Mouse (Mus musculus): ENCODE measurements at regions not wholly inside any gene's neighbourhood (a gene's known extent, or its start where the extent isn't known, plus 50 kb on each side); places are given as distances from the start of the nearest gene placed in this dataset.

DNA sequence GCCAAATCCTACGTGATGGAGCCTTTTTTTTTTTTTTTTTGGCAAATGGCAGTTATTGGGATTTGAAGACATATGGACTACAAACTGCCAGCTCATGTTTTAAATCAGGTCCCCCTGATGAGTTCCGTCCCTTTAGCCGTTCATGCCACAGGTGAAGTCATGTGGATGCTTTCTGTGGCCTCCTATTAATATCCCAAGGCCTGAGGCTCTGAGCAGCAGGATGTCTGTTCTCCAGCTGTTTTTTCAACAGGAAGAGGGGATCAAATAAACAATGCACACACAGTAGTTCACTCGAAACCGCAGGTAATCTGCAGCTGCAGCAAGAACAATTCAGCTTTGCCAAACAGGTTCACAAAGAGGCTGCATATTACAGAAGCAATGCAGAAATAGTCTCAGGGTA lies 112.1 kb downstream of the Dusp6 start:
- Histone ChIP-seq H3K4me2 (no peak overlapping the region), H3K4me1 (peaks cover 5% of the 10 kb centered on the region; the same call in 1 of the 2 replicates), H3K9me3 (no peaks in the 10 kb centered on the region), H3K9ac (no peak overlapping the region), H3K4me3 (no peak overlapping the region), H3K36me3 (no peaks in the 10 kb centered on the region), H3K27me3 (no peaks in the 10 kb centered on the region), H3K27ac (no peak overlapping the region)
- 60% methylated on average over 5 of the region's 5 CpGs for WGBS
- ATAC-seq (ENCODE audit: borderline replicate concordance, extremely low read depth, low FRiP score, low TSS enrichment), result no peak

- Histone ChIP-seq H3K36me3 (no peaks in the 10 kb centered on the region), H3K4me1 (peaks cover 5% of the 10 kb centered on the region; the same call in 1 of the 2 replicates), H3K9ac (no peak overlapping the region), H3K4me3 (no peak overlapping the region), H3K27ac (no peak overlapping the region), H3K4me2 (no peak overlapping the region), H3K27me3 (no peaks in the 10 kb centered on the region), H3K9me3 (no peaks in the 10 kb centered on the region)
- no peak for ATAC-seq (ENCODE audit: borderline replicate concordance, extremely low read depth, low FRiP score, low TSS enrichment)
- WGBS, result 83% methylated on average over 8 of the region's 8 CpGs
Measured at GRCm38 (mm10) chr10:99376430-99376829, 113.4 kb downstream of the Dusp6 start.

DNA sequence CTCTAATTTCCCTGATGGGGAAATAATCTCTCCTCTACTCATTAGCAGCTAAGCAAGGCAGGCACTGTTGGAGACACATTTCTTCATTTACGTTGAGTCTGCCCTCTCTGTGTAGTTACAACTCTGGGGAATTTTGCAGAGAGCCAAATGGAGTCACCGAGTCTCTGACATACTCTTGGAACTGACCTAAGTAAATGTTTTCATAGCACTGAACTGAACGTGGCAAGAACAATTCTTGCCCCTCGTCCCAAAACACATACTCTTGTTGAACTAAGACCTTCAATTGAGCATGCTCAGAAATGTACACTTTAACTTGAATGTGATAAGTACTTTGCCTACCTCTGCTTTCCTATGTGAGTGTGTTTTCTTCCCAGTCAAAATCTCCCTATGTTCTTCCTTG lies 114.5 kb downstream of the Dusp6 start:
- Histone ChIP-seq H3K27ac (no peak overlapping the region), H3K4me3 (no peak overlapping the region), H3K9ac (no peak overlapping the region), H3K36me3 (no peaks in the 10 kb centered on the region), H3K4me1 (peaks cover 5% of the 10 kb centered on the region), H3K4me2 (no peak overlapping the region), H3K27me3 (no peaks in the 10 kb centered on the region), H3K9me3 (no peaks in the 10 kb centered on the region)
- 42% methylated on average over 4 of the region's 4 CpGs for WGBS
- no peak for ATAC-seq (ENCODE audit: borderline replicate concordance, extremely low read depth, low FRiP score, low TSS enrichment)

- H3K9ac ChIP-seq, result no peak overlapping the region
- peaks cover 5% of the 10 kb centered on the region for H3K4me1 ChIP-seq
- no peaks in the 10 kb centered on the region for H3K27me3 ChIP-seq
- 39% methylated on average over 1 of the region's 1 CpGs for WGBS
- H3K36me3 ChIP-seq, result no peaks in the 10 kb centered on the region
- H3K4me3 ChIP-seq, result no peak overlapping the region
- no peak overlapping the region for H3K4me2 ChIP-seq
- no peaks in the 10 kb centered on the region for H3K9me3 ChIP-seq
- ATAC-seq (ENCODE audit: borderline replicate concordance, extremely low read depth, low FRiP score, low TSS enrichment), result no peak
- no peak overlapping the region for H3K27ac ChIP-seq
Measured at GRCm38 (mm10) chr10:99379156-99379555, 116.1 kb downstream of the Dusp6 start.

DNA sequence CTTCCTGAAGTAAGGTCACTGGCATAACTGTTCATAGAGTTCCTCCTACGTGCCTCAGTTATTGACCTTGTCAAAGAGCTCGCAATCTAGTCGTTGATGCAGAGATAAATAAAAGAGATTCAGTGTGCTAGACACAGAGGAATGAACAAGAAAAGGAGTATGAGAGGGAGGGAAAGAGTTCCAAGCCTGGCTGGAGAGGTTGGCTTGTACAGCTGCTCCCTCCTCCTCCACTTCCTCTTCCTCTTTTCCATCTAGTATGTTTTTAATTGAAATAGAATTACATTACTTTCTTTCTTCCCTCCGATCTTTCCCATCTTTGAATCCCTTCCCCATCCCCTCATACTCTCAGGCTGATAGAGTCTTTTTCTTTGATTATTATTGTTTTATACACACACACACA lies 117.1 kb downstream of the Dusp6 start:
- H3K4me3 ChIP-seq, result no peak overlapping the region
- ATAC-seq (ENCODE audit: borderline replicate concordance, extremely low read depth, low FRiP score, low TSS enrichment), result no peak
- 75% methylated on average over 4 of the region's 4 CpGs for WGBS

DNA sequence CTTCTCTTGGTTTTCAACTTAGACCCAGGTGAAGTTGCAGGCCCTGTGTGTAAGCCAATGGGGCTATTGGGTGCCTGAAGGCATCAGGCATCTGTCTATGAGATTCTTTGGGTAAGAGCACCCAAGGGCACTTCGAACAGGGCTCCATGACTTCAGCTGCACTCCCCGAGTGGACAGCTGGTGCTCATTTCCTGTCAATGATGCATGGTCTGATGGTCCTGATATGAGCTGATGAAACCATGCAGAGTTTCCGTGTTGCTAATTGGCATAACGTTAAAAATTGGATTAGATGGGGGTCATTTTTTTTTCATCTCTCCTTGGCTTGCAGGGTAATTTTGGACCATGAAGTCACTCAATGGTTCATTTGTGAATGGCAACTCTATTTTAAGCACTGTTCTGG lies 120.0 kb downstream of the Dusp6 start:
- Histone ChIP-seq H3K4me1 (peaks cover 5% of the 10 kb centered on the region; the same call in 1 of the 2 replicates), H3K4me3 (no peak overlapping the region), H3K4me2 (no peak overlapping the region), H3K36me3 (no peaks in the 10 kb centered on the region), H3K9ac (no peak overlapping the region), H3K27ac (no peak overlapping the region), H3K9me3 (no peaks in the 10 kb centered on the region), H3K27me3 (no peaks in the 10 kb centered on the region)
- no peak for ATAC-seq (ENCODE audit: borderline replicate concordance, extremely low read depth, low FRiP score, low TSS enrichment)
- 48% methylated on average over 4 of the region's 4 CpGs for WGBS

More for the DNA sequence above, 117.1 kb downstream of the Dusp6 start:
- peaks cover 5% of the 10 kb centered on the region; the same call in 1 of the 2 replicates for H3K4me1 ChIP-seq
- no peak overlapping the region for H3K4me2 ChIP-seq
- no peaks in the 10 kb centered on the region for H3K9me3 ChIP-seq
- no peaks in the 10 kb centered on the region for H3K36me3 ChIP-seq
- H3K27ac ChIP-seq, result no peak overlapping the region
- H3K27me3 ChIP-seq, result no peaks in the 10 kb centered on the region
- H3K9ac ChIP-seq, result no peak overlapping the region

GRCm38 (mm10) chr10:99384366-99384765 lies 121.3 kb downstream of the Dusp6 start:
- Histone ChIP-seq H3K9ac (no peak overlapping the region), H3K27me3 (no peaks in the 10 kb centered on the region), H3K4me3 (no peak overlapping the region), H3K36me3 (no peaks in the 10 kb centered on the region), H3K27ac (no peak overlapping the region), H3K4me2 (no peak overlapping the region), H3K9me3 (no peaks in the 10 kb centered on the region), H3K4me1 (no peaks in the 10 kb centered on the region; the same call in 1 of the 2 replicates)
- no peak for ATAC-seq (ENCODE audit: borderline replicate concordance, extremely low read depth, low FRiP score, low TSS enrichment)
- 75% methylated on average over 6 of the region's 6 CpGs for WGBS

- Histone ChIP-seq H3K9me3 (no peaks in the 10 kb centered on the region), H3K4me1 (no peaks in the 10 kb centered on the region; the same call in 1 of the 2 replicates), H3K4me2 (no peak overlapping the region), H3K27me3 (no peaks in the 10 kb centered on the region), H3K4me3 (no peak overlapping the region), H3K27ac (no peak overlapping the region), H3K9ac (no peak overlapping the region), H3K36me3 (no peaks in the 10 kb centered on the region)
- 53% methylated on average over 3 of the region's 4 CpGs for WGBS
- no peak for ATAC-seq (ENCODE audit: borderline replicate concordance, extremely low read depth, low FRiP score, low TSS enrichment)
Measured at GRCm38 (mm10) chr10:99384851-99385250, 121.8 kb downstream of the Dusp6 start.

DNA sequence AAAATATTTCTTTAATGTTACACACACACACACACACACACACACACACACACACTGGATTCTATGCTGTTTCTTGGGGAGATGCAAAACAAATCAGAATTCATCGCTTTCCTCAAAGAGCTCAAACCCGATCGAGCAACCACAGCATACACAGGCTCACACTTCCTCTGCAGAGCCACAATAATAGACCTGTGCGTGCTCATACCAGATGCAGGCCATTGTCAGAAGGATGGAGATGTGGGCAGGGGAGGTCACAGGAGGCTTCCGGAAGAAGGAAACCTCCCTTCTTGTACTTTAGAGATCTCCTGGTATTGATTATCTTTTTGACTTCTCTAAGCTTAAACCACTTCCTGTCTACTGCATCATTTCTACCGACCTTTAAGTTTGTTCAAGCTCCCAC lies 122.8 kb downstream of the Dusp6 start:
- no peaks in the 10 kb centered on the region for H3K36me3 ChIP-seq
- H3K4me1 ChIP-seq, result no peaks in the 10 kb centered on the region; the same call in 1 of the 2 replicates
- no peaks in the 10 kb centered on the region for H3K9me3 ChIP-seq
- H3K27me3 ChIP-seq, result no peaks in the 10 kb centered on the region
- no peak overlapping the region for H3K9ac ChIP-seq
- WGBS, result 68% methylated on average over 6 of the region's 6 CpGs
- no peak overlapping the region for H3K4me3 ChIP-seq
- H3K27ac ChIP-seq, result no peak overlapping the region
- H3K4me2 ChIP-seq, result no peak overlapping the region
- ATAC-seq (ENCODE audit: borderline replicate concordance, extremely low read depth, low FRiP score, low TSS enrichment), result no peak

- H3K9ac ChIP-seq, result no peak overlapping the region
- no peaks in the 10 kb centered on the region for H3K36me3 ChIP-seq
- H3K4me1 ChIP-seq, result no peaks in the 10 kb centered on the region
- 83% methylated on average over 7 of the region's 7 CpGs for WGBS
- no peak for ATAC-seq (ENCODE audit: borderline replicate concordance, extremely low read depth, low FRiP score, low TSS enrichment)
- H3K27ac ChIP-seq, result no peak overlapping the region
- no peaks in the 10 kb centered on the region for H3K9me3 ChIP-seq
- no peaks in the 10 kb centered on the region for H3K27me3 ChIP-seq
- H3K4me3 ChIP-seq, result no peak overlapping the region
- H3K4me2 ChIP-seq, result no peak overlapping the region
Measured at GRCm38 (mm10) chr10:99388526-99388925, 125.5 kb downstream of the Dusp6 start.

- Histone ChIP-seq H3K9me3 (no peaks in the 10 kb centered on the region), H3K4me2 (no peak overlapping the region), H3K27me3 (no peaks in the 10 kb centered on the region), H3K9ac (no peak overlapping the region), H3K27ac (no peak overlapping the region), H3K4me1 (no peaks in the 10 kb centered on the region; the same call in 1 of the 2 replicates), H3K36me3 (no peaks in the 10 kb centered on the region), H3K4me3 (no peak overlapping the region)
- 91% methylated on average over 8 of the region's 8 CpGs for WGBS
- no peak for ATAC-seq (ENCODE audit: borderline replicate concordance, extremely low read depth, low FRiP score, low TSS enrichment)
Measured at GRCm38 (mm10) chr10:99388986-99389385, 126.0 kb downstream of the Dusp6 start.

DNA sequence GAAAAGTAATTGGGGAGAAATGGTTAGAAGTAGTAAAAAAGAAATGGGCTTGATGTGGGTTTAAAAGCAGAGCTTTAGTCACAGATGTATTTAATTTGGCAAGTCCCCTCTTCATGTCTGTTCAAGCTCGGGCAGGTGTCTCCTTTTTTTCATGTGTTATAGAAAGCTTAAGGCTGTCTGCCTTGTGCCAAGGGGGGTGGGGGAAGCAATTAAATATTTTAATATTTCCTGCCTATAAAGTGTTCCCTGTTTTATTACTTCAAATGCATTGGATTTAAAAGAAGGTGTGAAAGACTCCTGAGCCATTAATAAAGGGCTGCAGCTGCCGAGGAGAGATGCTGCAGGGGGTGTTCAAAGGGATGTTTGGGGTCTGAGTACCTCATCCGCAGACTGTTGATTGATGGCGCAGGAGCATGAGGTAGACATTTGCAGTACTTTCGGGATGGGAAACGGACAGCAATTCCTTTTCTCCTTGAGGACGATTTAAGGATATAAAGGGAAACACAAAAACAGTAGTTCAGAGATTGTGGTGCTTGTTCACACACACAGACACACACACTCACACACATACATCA lies 127.7 kb downstream of the Dusp6 start:
- no peaks in the 10 kb centered on the region for H3K9me3 ChIP-seq
- ATAC-seq (ENCODE audit: borderline replicate concordance, extremely low read depth, low FRiP score, low TSS enrichment), result no peak
- no peak overlapping the region for H3K9ac ChIP-seq
- H3K4me1 ChIP-seq, result no peaks in the 10 kb centered on the region; the same call in 1 of the 2 replicates
- H3K36me3 ChIP-seq, result no peaks in the 10 kb centered on the region
- no peak overlapping the region for H3K4me2 ChIP-seq
- 61% methylated on average over 7 of the region's 7 CpGs for WGBS
- no peak overlapping the region for H3K27ac ChIP-seq
- no peak overlapping the region for H3K4me3 ChIP-seq
- H3K27me3 ChIP-seq, result no peaks in the 10 kb centered on the region

GRCm38 (mm10) chr10:99391725-99392124 lies 128.7 kb downstream of the Dusp6 start:
- H3K4me2 ChIP-seq, result no peak overlapping the region
- H3K4me1 ChIP-seq, result peaks cover 1% of the 10 kb centered on the region; the same call in 1 of the 2 replicates
- no peak overlapping the region for H3K4me3 ChIP-seq
- H3K27me3 ChIP-seq, result no peaks in the 10 kb centered on the region
- H3K9me3 ChIP-seq, result no peaks in the 10 kb centered on the region
- H3K27ac ChIP-seq, result no peak overlapping the region
- 68% methylated on average over 6 of the region's 6 CpGs for WGBS
- no peak overlapping the region for H3K9ac ChIP-seq
- no peak for ATAC-seq (ENCODE audit: borderline replicate concordance, extremely low read depth, low FRiP score, low TSS enrichment)
- no peaks in the 10 kb centered on the region for H3K36me3 ChIP-seq

Measured in lung, embryonic 15.5 days (tissue).